Mouse (Mus musculus) spleen, postnatal 14 days (tissue): ENCODE data around the gene 4921504E06Rik.
A peak's percentile ranks its signal among the peaks of the same experiment; 100 is the strongest.

Experiments
- DNase-seq, 2 experiments: peaks; one replicate each; pipeline ENCODE4 v3.0.0; 2021 to 2022; ENCODE audit warnings: low spot score in 2 of 2

Gene 4921504E06Rik

GRCm38 (mm10) chr2:19419686-19420345 lies 133.9 kb downstream of the 4921504E06Rik start:
- DNase-seq, result no peak

- DNase-seq, result no peak
Measured at GRCm38 (mm10) chr2:19416066-19416465, 137.6 kb downstream of the 4921504E06Rik start.

GRCm38 (mm10) chr2:19415063-19415521 lies 138.6 kb downstream of the 4921504E06Rik start:
- no peak for DNase-seq

GRCm38 (mm10) chr2:19414222-19414965 lies 139.3 kb downstream of the 4921504E06Rik start:
- DNase-seq, result peak in 1 of 2 experiments; percentile 51
